Mouse (Mus musculus): ENCODE results near the gene Nr2c1. TPM values are rescaled to one million over a fixed set of nuclear protein-coding genes. Genes with fewer than 3 reads are reported as not detected.

Gene Nr2c1
- polyA plus RNA-seq, 1 experiment from 2014 or later, result 8.6 TPM

GRCm38 (mm10) chr10:94210718-94211618, 63.1 kb downstream of the Nr2c1 start:
- H3K4me2 ChIP-seq (ENCODE audit: low read length), result no peak overlapping the region
- WGBS, result 62% methylated on average over 6 of the region's 6 CpGs
- peaks cover 34% of the 10 kb centered on the region for H3K36me3 ChIP-seq (ENCODE audit: control insufficient read depth, insufficient read depth, low read length)
- H3K9me3 ChIP-seq (ENCODE audit: control insufficient read depth, low read length), result no peaks in the 10 kb centered on the region
- ATAC-seq (ENCODE audit: low FRiP score, low TSS enrichment), result peak; percentile 48; the same call in 1 of the 2 replicates
- H3K4me3 ChIP-seq (replicated peaks; ENCODE audit: low read depth, low read length), result no peak overlapping the region
- peak; percentile 84 for DNase-seq
- H3K4me1 ChIP-seq (ENCODE audit: control insufficient read depth, insufficient read depth, low read length), result 0 out of 2 replicates have a peak, but pooled peaks cover 3% of the 10 kb centered on the region
- no peaks in the 10 kb centered on the region for H3K27me3 ChIP-seq (ENCODE audit: control insufficient read depth, insufficient read depth, low read length)
- H3K27ac ChIP-seq (replicated peaks; ENCODE audit: low read depth, low read length), result 0 out of 2 replicates have a peak overlapping the region, but pooled peaks have one; percentile 28
- H3K9ac ChIP-seq (replicated peaks; ENCODE audit: low read length), result no peak overlapping the region

- H3K27ac ChIP-seq (replicated peaks; ENCODE audit: low read depth, low read length), result no peak overlapping the region
These were observed 63.9 kb downstream of the Nr2c1 start for GRCm38 (mm10) chr10:94211725-94212124.

GRCm38 (mm10) chr10:94225026-94225750, 77.4 kb downstream of the Nr2c1 start:
- H3K9me3 ChIP-seq (ENCODE audit: control insufficient read depth, low read length), result no peaks in the 10 kb centered on the region
- peaks cover 12% of the 10 kb centered on the region for H3K36me3 ChIP-seq (ENCODE audit: control insufficient read depth, insufficient read depth, low read length)
- H3K27me3 ChIP-seq (ENCODE audit: control insufficient read depth, insufficient read depth, low read length), result no peaks in the 10 kb centered on the region
- WGBS, result 85% methylated on average over 6 of the region's 6 CpGs
- ATAC-seq (ENCODE audit: low FRiP score, low TSS enrichment) (no peak), DNase-seq (no peak)
- no peak overlapping the region for H3K9ac ChIP-seq (replicated peaks; ENCODE audit: low read length)
- H3K4me1 ChIP-seq (ENCODE audit: control insufficient read depth, insufficient read depth, low read length), result peaks cover 4% of the 10 kb centered on the region; the same call in 1 of the 2 replicates
- no peak overlapping the region for H3K4me2 ChIP-seq (ENCODE audit: low read length)
- no peak overlapping the region for H3K27ac ChIP-seq (replicated peaks; ENCODE audit: low read depth, low read length)
- no peak overlapping the region for H3K4me3 ChIP-seq (replicated peaks; ENCODE audit: low read depth, low read length)

More at GRCm38 (mm10) chr10:94211725-94212124, 63.9 kb downstream of the Nr2c1 start:
- H3K4me3 ChIP-seq (replicated peaks; ENCODE audit: low read depth, low read length), result no peak overlapping the region
- 53% methylated on average over 2 of the region's 2 CpGs for WGBS
- H3K36me3 ChIP-seq (ENCODE audit: control insufficient read depth, insufficient read depth, low read length), result peaks cover 27% of the 10 kb centered on the region
- 0 out of 2 replicates have a peak, but pooled peaks cover 3% of the 10 kb centered on the region for H3K4me1 ChIP-seq (ENCODE audit: control insufficient read depth, insufficient read depth, low read length)
- DNase-seq, result no peak
- H3K9me3 ChIP-seq (ENCODE audit: control insufficient read depth, low read length), result no peaks in the 10 kb centered on the region
- no peak overlapping the region for H3K9ac ChIP-seq (replicated peaks; ENCODE audit: low read length)
- ATAC-seq (ENCODE audit: low FRiP score, low TSS enrichment), result no peak
- no peaks in the 10 kb centered on the region for H3K27me3 ChIP-seq (ENCODE audit: control insufficient read depth, insufficient read depth, low read length)
- no peak overlapping the region for H3K4me2 ChIP-seq (ENCODE audit: low read length)

GRCm38 (mm10) chr10:94230172-94230981, 82.6 kb downstream of the Nr2c1 start:
- Histone ChIP-seq H3K4me3 (replicated peaks; ENCODE audit: low read depth, low read length) (0 out of 2 replicates have a peak overlapping the region, but pooled peaks have one; percentile 10), H3K9me3 (ENCODE audit: control insufficient read depth, low read length) (no peaks in the 10 kb centered on the region), H3K4me2 (ENCODE audit: low read length) (peak overlapping the region; percentile 47), H3K27me3 (ENCODE audit: control insufficient read depth, insufficient read depth, low read length) (no peaks in the 10 kb centered on the region), H3K36me3 (ENCODE audit: control insufficient read depth, insufficient read depth, low read length) (no peaks in the 10 kb centered on the region), H3K4me1 (ENCODE audit: control insufficient read depth, insufficient read depth, low read length) (peaks cover 16% of the 10 kb centered on the region), H3K27ac (replicated peaks; ENCODE audit: low read depth, low read length) (peak overlapping the region; percentile 85), H3K9ac (replicated peaks; ENCODE audit: low read length) (no peak overlapping the region)
- DNase-seq (peak; percentile 90), ATAC-seq (ENCODE audit: low FRiP score, low TSS enrichment) (peak; percentile 83)
- WGBS, result 7% methylated on average over 19 of the region's 19 CpGs

- whole genome bisulfite sequencing, result 34% methylated on average over 6 of the region's 6 CpGs
- Histone ChIP-seq H3K9me3 (ENCODE audit: control insufficient read depth, low read length) (no peaks in the 10 kb centered on the region), H3K9ac (replicated peaks; ENCODE audit: low read length) (no peak overlapping the region), H3K27me3 (ENCODE audit: control insufficient read depth, insufficient read depth, low read length) (no peaks in the 10 kb centered on the region), H3K4me2 (ENCODE audit: low read length) (peak overlapping the region; percentile 47), H3K36me3 (ENCODE audit: control insufficient read depth, insufficient read depth, low read length) (no peaks in the 10 kb centered on the region), H3K27ac (replicated peaks; ENCODE audit: low read depth, low read length) (peak overlapping the region; percentile 85), H3K4me3 (replicated peaks; ENCODE audit: low read depth, low read length) (no peak overlapping the region), H3K4me1 (ENCODE audit: control insufficient read depth, insufficient read depth, low read length) (peaks cover 16% of the 10 kb centered on the region)
- ATAC-seq (ENCODE audit: low FRiP score, low TSS enrichment) (no peak; the same call in 1 of the 2 replicates), DNase-seq (no peak)
These were observed 83.2 kb downstream of the Nr2c1 start for GRCm38 (mm10) chr10:94231025-94231424.

GRCm38 (mm10) chr10:94235200-94235599, 87.4 kb downstream of the Nr2c1 start:
- no peak overlapping the region for H3K4me2 ChIP-seq (ENCODE audit: low read length)
- H3K4me3 ChIP-seq (replicated peaks; ENCODE audit: low read depth, low read length), result no peak overlapping the region
- ATAC-seq (ENCODE audit: low FRiP score, low TSS enrichment), result no peak
- H3K27me3 ChIP-seq (ENCODE audit: control insufficient read depth, insufficient read depth, low read length), result no peaks in the 10 kb centered on the region
- no peak overlapping the region for H3K9ac ChIP-seq (replicated peaks; ENCODE audit: low read length)
- H3K4me1 ChIP-seq (ENCODE audit: control insufficient read depth, insufficient read depth, low read length), result peaks cover 11% of the 10 kb centered on the region
- no peak for DNase-seq
- H3K9me3 ChIP-seq (ENCODE audit: control insufficient read depth, low read length), result no peaks in the 10 kb centered on the region
- 68% methylated on average over 4 of the region's 4 CpGs for WGBS
- H3K27ac ChIP-seq (replicated peaks; ENCODE audit: low read depth, low read length), result no peak overlapping the region
- no peaks in the 10 kb centered on the region for H3K36me3 ChIP-seq (ENCODE audit: control insufficient read depth, insufficient read depth, low read length)

GRCm38 (mm10) chr10:94241346-94241745, 93.5 kb downstream of the Nr2c1 start:
- no peak overlapping the region for H3K9ac ChIP-seq (replicated peaks; ENCODE audit: low read length)
- no peak overlapping the region for H3K27ac ChIP-seq (replicated peaks; ENCODE audit: low read depth, low read length)
- no peak overlapping the region for H3K4me2 ChIP-seq (ENCODE audit: low read length)
- no peak for ATAC-seq (ENCODE audit: low FRiP score, low TSS enrichment)
- no peak for DNase-seq
- H3K27me3 ChIP-seq (ENCODE audit: control insufficient read depth, insufficient read depth, low read length), result no peaks in the 10 kb centered on the region
- WGBS, result 33% methylated on average over 2 of the region's 2 CpGs
- H3K9me3 ChIP-seq (ENCODE audit: control insufficient read depth, low read length), result no peaks in the 10 kb centered on the region
- H3K4me1 ChIP-seq (ENCODE audit: control insufficient read depth, insufficient read depth, low read length), result no peaks in the 10 kb centered on the region
- H3K36me3 ChIP-seq (ENCODE audit: control insufficient read depth, insufficient read depth, low read length), result no peaks in the 10 kb centered on the region
- H3K4me3 ChIP-seq (replicated peaks; ENCODE audit: low read depth, low read length), result no peak overlapping the region

Data from midbrain, embryonic 14.5 days (tissue).